Mouse (Mus musculus): ENCODE data around the gene Ntn1.

Gene Ntn1

DNA sequence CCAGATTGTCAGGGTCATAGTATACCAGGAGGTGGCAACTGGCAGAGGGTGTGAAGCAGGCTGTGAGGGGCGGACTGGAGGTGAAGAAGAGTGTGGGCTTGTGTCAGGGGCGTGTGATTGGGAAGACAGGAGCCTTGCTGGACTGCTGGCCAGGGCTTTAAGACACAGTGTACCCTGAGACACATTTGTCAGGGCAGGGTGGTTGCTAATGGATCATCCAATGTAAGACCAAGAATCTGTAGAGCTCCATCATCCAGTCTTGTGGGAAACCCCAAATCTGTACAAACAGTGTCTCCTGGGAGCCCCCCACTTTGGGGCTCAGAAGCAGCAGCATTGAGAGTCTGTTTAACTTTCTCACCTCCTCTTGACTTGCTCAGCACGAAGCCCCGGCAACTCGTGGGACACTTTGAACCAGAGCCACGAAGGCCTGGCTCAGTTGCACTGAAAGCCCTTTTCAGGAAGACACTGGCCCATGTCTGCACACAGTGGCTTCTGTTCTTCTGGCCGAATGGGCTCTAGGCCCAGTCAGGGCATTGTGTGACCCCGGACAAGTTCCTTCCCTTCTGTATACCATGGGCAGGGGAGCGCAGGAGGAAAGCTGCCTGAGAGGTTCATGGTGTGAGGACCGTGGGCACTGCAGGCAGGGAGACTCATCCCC is 194.9 kb downstream of the Ntn1 start:
- DNase-seq: no peak

DNA sequence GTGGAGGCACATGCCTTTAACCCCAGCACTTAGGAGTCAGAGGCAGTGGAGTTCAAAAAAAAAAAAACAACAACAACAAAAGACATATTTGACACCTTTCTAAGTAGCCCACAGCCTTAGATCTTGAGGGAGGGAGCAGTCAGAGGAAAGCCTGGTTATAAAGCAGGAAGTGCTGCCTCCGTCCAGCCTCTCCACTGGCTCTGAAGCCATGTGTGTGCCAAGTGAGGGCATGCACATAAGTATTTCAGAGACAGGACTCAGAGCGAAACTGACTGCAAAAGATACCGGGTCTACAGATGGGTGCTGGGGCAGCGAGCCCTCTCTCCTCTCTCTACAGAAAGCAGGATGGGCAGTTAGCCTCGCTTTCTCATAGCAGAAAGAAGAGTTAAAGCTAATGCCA is 196.2 kb downstream of the Ntn1 start:
- DNase-seq: no peak

DNA sequence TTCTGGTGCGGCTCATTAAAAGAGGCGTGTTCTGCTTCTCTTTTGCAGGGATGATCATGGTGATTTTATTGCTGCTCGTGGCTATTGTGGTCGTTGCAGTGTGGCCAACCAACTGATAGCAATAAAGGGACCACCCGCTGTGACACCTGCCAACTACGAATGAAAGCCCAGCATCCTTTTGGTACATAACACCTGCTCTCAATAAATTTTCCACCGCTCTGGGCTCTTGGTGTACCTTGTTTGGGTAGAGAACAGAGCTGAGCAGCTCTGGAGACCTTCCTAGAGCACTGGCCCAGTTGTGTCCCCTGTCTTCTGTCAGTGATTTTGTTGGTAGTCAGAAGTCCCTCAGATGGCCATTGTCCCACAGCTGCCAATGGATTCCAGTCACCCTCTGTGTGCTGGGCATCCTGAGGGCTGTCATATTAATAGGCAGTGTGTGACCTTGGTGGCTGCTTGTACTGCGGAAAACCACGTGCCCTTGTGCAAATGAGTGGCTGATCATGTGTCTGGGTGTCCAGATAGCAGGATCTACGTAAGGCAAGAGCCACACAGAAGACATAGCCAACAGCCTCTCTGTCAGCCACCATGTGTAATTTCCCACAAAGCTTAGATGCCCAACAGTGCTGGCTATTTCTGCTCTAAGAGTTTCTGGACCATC is 196.8 kb downstream of the Ntn1 start:
- DNase-seq: peak; percentile 56

DNA sequence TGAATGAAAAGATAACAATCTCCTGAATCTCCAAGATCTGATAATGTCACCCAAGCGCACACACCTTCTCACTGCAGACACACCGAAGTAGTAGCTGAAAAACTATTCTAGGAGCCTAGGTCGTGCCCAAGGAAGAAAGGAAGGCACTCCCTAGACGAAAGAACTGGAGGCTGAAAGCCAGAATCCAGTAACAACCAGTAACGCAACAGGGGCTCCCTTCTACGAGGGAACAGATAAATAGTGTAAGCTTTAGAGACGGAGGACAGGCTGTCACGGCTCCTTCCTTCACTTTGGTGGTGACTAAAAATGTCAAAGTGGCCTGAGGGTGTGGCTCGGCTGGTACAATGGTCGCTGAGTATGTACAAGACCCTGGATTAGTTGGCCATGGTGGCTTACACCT is 198.1 kb downstream of the Ntn1 start:
- DNase-seq: no peak

GRCm38 (mm10) chr11:68201811-68202459 is 198.7 kb downstream of the Ntn1 start:
- peak; percentile 52 for DNase-seq

GRCm38 (mm10) chr11:68201063-68201462 is 199.6 kb downstream of the Ntn1 start:
- DNase-seq: peak; percentile 60

- peak; percentile 63 for DNase-seq
Measured at GRCm38 (mm10) chr11:68200500-68200899, 200.1 kb downstream of the Ntn1 start.

DNA sequence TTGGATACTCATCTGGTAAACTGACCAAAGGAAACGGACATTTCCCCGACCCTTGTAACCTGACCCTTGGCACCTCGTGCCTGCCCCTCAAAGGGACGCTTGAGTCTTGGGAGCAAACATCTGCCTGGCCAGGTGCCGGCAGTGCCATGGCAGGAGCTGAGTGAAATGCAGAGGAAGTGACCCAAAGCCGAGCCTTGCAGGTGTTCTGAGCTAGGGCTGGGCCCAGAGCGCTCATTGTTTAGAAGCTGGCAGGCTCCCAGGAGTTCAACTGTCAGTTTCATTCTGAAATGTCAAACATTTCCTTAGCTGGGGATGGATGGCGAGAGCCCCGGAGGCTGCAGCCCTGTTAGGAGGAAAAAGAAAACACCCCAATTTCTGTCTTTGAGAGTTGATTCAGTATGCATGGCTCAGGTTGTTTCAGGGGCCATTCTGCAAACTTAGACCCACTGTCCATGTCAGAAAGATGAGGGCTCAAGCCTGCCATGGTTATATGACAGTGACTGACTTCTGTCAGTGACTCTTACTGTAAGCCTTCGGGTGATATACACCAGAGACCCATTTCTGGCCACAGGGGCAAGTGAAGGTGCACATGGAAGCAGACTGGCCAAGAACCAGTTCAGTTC is 200.7 kb downstream of the Ntn1 start:
- peak; percentile 88 for DNase-seq

GRCm38 (mm10) chr11:68199103-68199502 is 201.5 kb downstream of the Ntn1 start:
- peak; percentile 84 for DNase-seq

- DNase-seq: peak; percentile 53
Measured at GRCm38 (mm10) chr11:68198696-68199095, 201.9 kb downstream of the Ntn1 start.

- no peak for DNase-seq
Measured at GRCm38 (mm10) chr11:68197471-68197870, 203.2 kb downstream of the Ntn1 start.

DNA sequence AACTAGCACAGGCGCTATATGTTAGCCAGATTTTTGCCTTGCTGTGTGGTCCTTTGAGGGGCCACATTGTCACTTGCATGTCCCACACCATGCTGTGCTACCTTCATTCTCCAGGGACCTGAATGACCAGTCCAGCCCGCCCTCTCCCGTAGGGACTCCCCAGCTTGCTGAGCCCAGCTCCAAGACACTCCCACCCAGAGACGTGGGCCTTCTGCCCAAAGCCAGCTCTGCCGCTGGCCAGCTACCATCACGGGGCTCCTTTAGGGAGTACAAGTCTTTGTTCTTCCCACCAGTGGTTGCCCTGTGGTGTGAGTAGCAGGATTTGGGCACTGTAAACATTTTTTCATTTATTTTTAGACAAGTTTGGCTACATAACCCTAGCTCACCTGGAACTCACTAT is 204.1 kb downstream of the Ntn1 start:
- no peak for DNase-seq

DNA sequence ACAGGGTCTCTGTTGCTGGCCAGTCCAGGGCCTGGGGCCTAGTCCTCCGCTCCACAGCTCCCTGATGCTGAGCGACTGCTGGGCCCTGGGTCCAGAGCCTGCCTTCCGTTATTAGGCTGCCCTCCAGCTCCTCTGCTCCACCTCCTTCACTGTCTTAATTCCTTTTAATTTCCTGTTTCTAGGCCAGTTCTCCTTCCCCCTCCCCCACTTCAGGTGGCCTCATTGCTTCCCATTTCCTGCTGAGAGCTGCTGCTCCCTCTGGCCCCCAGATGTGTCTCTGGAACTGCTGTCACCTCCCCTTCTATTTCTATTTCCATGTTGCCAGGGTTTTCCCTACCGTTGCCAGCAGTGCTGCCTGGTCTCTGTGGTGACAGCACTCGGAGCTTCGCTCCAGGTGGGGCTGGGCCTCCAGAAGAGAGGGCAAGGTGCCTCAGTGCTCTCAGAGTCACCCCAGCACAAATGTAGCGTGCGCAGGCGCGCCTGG is 204.9 kb downstream of the Ntn1 start:
- DNase-seq: peak; percentile 70

DNA sequence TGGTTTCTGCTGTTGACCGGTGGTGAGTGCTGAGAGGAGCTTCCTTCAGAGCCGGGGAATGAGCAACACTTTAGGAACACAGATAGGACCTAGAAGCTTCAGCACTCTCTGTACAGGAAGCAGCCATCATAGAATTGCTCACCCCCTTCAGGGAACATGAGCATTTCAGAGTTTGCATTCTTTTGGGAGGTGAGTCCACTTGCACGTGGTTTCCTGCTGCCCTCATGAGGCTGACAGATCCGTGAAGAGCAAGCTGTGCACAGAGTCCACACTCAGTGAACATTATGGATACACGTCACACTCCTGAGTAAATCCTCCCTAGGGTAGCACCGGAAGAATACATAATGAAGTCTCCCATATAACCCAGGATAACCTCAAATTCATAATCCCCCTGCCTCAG is 205.5 kb downstream of the Ntn1 start:
- no peak for DNase-seq

- no peak for DNase-seq
Measured at GRCm38 (mm10) chr11:68190849-68191248, 209.8 kb downstream of the Ntn1 start.

DNA sequence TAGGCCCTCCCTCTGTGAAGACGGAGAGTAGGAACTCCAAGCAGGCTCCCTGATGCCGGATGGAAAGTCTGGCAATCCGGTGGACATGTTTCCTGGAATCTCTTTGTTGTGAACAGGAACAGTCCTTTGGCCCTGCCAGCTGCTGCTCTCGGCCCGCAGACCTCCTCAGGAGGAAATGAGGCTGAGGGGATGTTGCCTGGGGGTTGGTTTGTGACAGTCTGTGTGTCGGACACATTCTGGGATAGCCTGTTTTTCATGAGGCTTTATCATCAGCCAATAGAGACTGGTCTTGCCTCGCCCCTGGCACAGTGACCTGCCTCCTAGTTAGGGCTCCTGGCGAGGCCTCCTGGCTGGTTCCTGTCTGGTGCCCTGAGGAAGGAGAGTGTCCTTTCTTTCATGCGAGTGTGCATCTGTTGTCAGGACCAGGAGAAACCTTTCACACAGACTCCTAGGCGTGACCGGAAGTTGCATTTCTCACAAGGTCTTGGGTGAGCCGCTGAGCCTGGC is 211.9 kb downstream of the Ntn1 start:
- no peak for DNase-seq

- no peak for DNase-seq
Measured at GRCm38 (mm10) chr11:68187242-68187641, 213.4 kb downstream of the Ntn1 start.

GRCm38 (mm10) chr11:68185647-68186046 is 215.0 kb downstream of the Ntn1 start:
- no peak for DNase-seq

DNA sequence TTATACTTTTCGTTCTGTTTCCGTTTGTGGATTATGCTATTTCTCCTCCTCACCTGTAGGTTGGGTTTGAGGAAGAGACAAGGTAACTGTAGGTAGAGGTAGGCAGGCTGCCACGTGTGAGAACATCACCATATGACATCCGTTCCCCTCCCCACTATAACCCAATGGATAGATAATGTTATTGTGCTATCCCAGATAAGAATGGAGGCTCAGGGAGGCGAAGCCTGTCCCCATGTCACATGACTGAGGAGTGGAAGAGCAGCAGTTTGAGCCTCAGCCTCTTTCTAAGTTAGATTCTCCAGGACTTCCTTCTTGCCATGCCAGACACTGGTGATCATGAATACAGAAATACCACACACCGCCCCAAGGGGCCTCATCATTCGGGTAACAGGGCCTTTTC is 223.2 kb downstream of the Ntn1 start:
- DNase-seq: no peak

GRCm38 (mm10) chr11:68176550-68176949 is 224.1 kb downstream of the Ntn1 start:
- no peak for DNase-seq

DNA sequence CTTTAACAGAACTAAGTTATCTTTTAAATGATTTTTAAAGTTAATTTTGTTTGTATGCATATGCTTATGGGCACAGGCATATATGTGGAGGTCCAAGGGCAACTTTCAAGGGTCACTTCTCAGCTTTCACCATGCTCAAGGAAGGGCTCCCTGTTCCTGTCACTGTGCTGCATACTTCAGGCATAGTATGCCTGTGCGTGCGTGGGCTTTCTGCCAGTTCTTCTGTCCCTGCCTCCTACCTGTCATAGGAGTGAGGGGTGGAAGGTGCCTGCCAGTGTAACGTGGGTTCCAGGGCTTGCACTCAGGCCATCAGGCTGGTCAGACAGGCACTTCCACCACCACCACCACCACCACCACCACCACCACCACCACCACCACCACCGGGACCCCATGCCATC is 228.0 kb downstream of the Ntn1 start:
- no peak for DNase-seq

DNA sequence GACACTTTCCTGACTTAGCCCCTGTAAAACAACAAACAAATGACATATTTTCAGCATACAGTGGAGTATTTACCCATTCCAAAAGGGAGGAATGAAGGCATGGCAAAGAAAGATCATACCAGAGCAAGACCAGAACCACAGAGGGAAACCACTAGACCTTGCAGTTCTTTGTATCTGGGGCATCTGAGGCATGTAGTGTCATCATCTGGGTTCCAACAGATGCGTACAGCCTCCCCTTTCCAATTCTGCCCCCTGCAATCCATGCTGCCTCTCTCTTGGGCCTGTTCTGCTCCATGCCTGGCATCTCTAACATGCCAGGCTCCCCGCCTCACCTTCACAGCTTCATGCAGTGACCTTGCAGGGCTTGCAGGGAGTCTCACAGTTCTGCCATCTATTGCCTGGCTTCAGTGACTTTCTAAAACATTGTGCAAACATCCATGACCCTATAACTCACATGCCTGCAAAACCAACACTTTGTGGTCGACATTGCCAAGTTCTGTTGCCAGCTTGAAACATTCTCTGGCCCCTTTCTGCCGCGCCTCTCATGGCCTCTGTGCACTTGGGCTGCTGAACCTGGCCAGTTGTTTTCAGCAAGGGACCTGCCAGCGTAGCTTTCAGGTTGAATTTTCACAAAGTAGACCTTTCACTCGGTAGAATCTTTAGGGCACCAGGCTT is 228.5 kb downstream of the Ntn1 start:
- DNase-seq: no peak

- no peak for DNase-seq
Measured at GRCm38 (mm10) chr11:68168427-68168826, 232.2 kb downstream of the Ntn1 start.

Data from thymus, postnatal 25 days (tissue).